Mouse (Mus musculus) heart, embryonic 13.5 days (tissue): ENCODE data around the gene Hist1h3f. TPM values are rescaled to one million over a fixed set of nuclear protein-coding genes. Genes with fewer than 3 reads are reported as not detected.
"Not testable (repeated sequence)": the region's sequence is repeated elsewhere in the genome, so short reads cannot be mapped to it uniquely, and the experiment has no call there.

Experiments
- ATAC-seq: fragments of 200-750 bp; cut with Nextera tagmentation; 2 replicates; pipeline ENCODE4 v1.8.0; 2017; ENCODE audit warnings: moderate TSS enrichment; ENCODE audit not compliant: insufficient number of reproducible peaks, low FRiP score, low TSS enrichment; ENCODE audit errors: extremely low read depth
- H3K27ac ChIP-seq: fragments of 300-500 bp; sonication (generic); replicated peaks from 2 replicates; pipeline ENCODE4 v1.5.1; 2015; ENCODE audit warnings: moderate library complexity, mild to moderate bottlenecking, inconsistent platforms
- H3K27me3 ChIP-seq: fragments of 300-500 bp; sonication (generic); replicated peaks from 2 replicates; pipeline ENCODE4 v1.6.1; 2015; ENCODE audit warnings: mild to moderate bottlenecking, inconsistent platforms
- H3K36me3 ChIP-seq: fragments of 300-500 bp; sonication (generic); 2 replicates; pipeline ENCODE4 v1.6.1; 2015; ENCODE audit warnings: mild to moderate bottlenecking, inconsistent platforms
- H3K4me1 ChIP-seq: fragments of 300-500 bp; sonication (generic); 2 replicates; pipeline ENCODE4 v1.6.1; 2015; ENCODE audit warnings: inconsistent platforms
- H3K4me2 ChIP-seq: fragments of 300-500 bp; sonication (generic); 2 replicates; pipeline ENCODE4 v1.6.1; 2015; ENCODE audit warnings: inconsistent platforms, mild to moderate bottlenecking, moderate library complexity
- H3K4me3 ChIP-seq: fragments of 300-500 bp; sonication (generic); 2 replicates; pipeline ENCODE4 v1.5.1; 2015; ENCODE audit warnings: moderate library complexity, mild to moderate bottlenecking, inconsistent platforms
- H3K9ac ChIP-seq: fragments of 300-500 bp; sonication (generic); 2 replicates; pipeline ENCODE4 v1.6.1; 2015; ENCODE audit warnings: inconsistent platforms, mild to moderate bottlenecking, moderate library complexity
- H3K9me3 ChIP-seq: fragments of 300-500 bp; sonication (generic); 2 replicates; pipeline ENCODE4 v1.6.1; 2016; ENCODE audit warnings: inconsistent platforms
- whole genome bisulfite sequencing: fragments of 180-500 bp; shearing (Covaris S2); methylation state at CpG from one replicate; pipeline ENCODE4 v1.1.7; 2015; ENCODE audit warnings: mixed read lengths; 5-methylcytosine and 5-hydroxymethylcytosine counted together
- polyA plus RNA-seq: library from polyadenylated mRNA; unstranded; fragments of >200 nt; fragmentation: Nextera tagmentation; extraction: Ambion mirVana; gene quantifications from 2 replicates; pipeline ENCODE4 v1.2.1, GENCODE M21; 2015

The Hist1h3f gene
- polyA plus RNA-seq, 1 experiment from 2014 or later: 0.48 TPM

DNA sequence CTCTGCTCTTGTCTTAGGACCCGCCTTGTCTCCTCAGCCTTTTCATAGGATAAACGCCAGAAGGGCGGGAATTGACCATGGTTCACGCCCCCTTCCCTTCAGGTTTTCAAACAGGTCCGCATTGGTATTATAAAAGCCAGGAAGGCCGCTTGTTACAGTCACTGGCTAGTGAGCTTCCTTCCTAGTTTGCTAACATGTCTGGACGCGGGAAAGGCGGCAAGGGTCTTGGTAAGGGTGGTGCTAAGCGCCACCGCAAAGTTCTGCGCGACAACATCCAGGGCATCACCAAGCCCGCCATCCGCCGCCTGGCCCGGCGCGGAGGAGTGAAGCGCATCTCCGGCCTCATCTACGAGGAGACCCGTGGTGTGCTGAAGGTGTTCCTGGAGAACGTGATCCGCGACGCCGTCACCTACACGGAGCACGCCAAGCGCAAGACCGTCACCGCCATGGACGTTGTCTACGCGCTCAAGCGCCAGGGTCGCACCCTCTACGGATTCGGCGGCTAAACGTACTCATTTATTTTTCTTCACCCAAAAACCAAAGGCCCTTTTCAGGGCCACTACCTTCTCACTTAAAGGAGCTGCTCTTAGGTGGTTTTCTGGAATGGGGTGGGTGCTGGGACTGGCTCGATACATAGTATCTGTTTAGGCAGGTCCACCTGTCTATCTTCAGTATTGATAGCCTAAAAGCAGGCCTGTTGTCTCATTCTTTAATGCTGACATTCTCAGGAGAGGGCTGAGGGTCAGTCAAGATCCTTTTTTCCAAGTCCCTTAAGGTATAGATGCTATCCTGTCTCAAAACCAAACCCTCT, 37.8 kb downstream of the Hist1h3f start, which contains the start of gene Hist1h4d:
Gene Hist1h4d (plus strand): TSS at position 191 of the 811 bp plus-strand sequence.
- Histone ChIP-seq H3K4me2 (peak within 1 kb of the TSS; percentile 94), H3K4me3 (peak within 1 kb of the TSS; percentile 62), H3K9ac (peak within 1 kb of the TSS; percentile 89), H3K4me1 (peaks cover 44% of the 10 kb centered on the region), H3K27me3 (no peaks in the 10 kb centered on the region), H3K27ac (peak within 1 kb of the TSS; percentile 86), H3K36me3 (no peaks in the 10 kb centered on the region), H3K9me3 (no peaks in the 10 kb centered on the region)
- ATAC-seq: peak; percentile 75; the same call in 1 of the 2 replicates
- under 1% methylated on average over 43 of the region's 43 CpGs for WGBS

DNA sequence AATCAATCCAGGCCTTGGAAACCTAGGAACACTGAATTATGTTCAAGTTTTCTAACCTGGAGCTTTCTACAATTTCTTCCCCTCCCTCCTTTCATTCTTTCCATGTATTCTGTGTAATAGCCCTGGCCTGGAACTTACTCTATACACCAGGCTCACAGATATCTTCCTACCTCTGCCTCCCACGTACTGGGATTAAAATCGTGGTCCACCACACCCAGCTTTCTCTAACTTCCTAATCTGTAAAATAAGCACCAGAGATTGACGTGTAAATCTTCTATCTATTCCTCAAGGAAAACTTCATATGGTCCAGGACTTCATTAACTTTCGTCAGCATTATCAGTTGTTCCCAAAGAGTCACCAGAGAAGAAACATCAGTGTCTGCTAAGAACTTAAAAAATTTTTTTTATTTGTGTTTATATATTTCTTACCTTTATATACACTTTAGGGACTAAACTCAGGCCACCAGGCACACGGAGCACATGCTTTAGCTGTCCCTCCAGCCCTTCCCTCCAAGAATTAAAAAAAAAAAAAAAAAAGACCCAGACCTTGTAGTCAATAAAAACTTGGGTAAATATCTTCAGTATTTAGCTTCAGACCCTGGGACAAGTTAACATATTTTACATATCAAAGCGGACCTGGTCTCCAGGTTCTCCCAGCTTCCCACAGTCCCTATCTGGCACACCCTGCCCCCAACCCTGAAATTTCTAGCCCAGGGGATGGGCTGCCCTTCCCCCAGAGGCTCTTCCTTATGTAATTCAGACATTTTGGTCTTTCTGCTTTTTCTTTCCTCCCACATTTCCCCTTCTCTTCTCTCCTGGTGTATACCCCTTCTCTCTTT, 38.6 kb downstream of the Hist1h3f start:
- no peaks in the 10 kb centered on the region for H3K27me3 ChIP-seq
- no peaks in the 10 kb centered on the region for H3K9me3 ChIP-seq
- H3K9ac ChIP-seq: peak overlapping the region; percentile 89
- H3K36me3 ChIP-seq: no peaks in the 10 kb centered on the region
- H3K4me3 ChIP-seq: peak overlapping the region; percentile 62
- ATAC-seq: no peak
- peak overlapping the region; percentile 86 for H3K27ac ChIP-seq
- 15% methylated on average over 6 of the region's 6 CpGs for WGBS
- H3K4me1 ChIP-seq: peaks cover 42% of the 10 kb centered on the region
- peak overlapping the region; percentile 94 for H3K4me2 ChIP-seq

DNA sequence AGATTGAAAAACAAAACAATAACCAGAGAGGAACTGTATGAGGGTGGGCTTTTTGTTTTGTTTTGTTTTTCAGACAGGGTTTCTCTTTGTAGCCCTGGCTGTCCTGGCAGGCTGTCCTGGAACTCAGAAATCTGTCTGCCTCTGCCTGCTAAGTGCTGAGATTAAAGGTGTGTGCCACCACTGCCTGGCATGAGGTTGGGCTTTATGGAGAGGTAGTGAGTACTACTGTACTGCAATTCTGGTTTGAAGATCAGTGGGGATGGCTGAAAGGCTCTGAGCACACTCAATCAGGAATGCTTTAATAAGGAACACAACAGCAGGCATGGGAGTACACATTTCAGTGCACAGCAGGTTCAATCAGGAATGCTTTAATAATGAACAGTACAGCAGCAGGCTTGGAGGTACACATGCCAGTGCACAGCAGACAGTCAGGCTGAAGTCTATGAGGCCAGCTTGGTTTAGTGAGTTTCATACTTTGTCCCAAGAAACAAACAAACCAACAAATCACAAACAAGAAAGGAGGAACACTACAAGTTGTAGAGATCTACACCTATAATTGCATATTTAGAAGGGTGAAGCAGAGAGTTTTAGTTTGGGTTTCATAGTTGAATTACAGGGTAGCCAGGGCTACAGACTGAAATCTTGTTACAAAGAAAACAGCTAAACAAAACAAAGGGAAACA, 39.7 kb downstream of the Hist1h3f start:
- no peaks in the 10 kb centered on the region for H3K36me3 ChIP-seq
- H3K9me3 ChIP-seq: no peaks in the 10 kb centered on the region
- peak overlapping the region; percentile 86 for H3K27ac ChIP-seq
- ATAC-seq: no peak
- H3K4me3 ChIP-seq: no peak overlapping the region
- H3K27me3 ChIP-seq: no peaks in the 10 kb centered on the region
- H3K9ac ChIP-seq: no peak overlapping the region
- H3K4me2 ChIP-seq: peak overlapping the region; percentile 94; the same call in 1 of the 2 replicates
- peaks cover 42% of the 10 kb centered on the region for H3K4me1 ChIP-seq

DNA sequence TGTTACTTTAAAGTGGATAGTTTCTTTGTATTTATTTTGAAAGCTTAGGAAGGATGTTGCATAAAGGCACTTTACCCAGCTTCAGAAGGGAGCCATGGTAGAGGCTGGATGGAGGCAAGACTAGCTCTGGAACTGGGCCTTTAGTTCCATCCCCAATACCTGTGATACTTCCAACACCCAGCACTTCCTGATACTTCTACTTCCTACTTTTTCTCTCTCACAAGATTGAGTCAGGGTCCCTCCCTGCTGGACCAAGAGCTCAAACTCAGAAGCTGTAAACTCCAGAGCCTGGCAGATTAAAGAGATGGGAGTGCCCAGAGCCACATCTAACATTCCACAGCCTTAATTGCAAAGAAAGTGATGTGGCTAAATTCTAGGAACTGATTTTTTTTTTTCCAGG, 40.5 kb downstream of the Hist1h3f start:
- Histone ChIP-seq H3K36me3 (no peaks in the 10 kb centered on the region), H3K9ac (peak overlapping the region; percentile 90), H3K27ac (peak overlapping the region; percentile 95), H3K4me2 (peak overlapping the region; percentile 80), H3K9me3 (no peaks in the 10 kb centered on the region), H3K4me3 (peak overlapping the region; percentile 52), H3K4me1 (peaks cover 42% of the 10 kb centered on the region), H3K27me3 (no peaks in the 10 kb centered on the region)
- ATAC-seq: no peak

DNA sequence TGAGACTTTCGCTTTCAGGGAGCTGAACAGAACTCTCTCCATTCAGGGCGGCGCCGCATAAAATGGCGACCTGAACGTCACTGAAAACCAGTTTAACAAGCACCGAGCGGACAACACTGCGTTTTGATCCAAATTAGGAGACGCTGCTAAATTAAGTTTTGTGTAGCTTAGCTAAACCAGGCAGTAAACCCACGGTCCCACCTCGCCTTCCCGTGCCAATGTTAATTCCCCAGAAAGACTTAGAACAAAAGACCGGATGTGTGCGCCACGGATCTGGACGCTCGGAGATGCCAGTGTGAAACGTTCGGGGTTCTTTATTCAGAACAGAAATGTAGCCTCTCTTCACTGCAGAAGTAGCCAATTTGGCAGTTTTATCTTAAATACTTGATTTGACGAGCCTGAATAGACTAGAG, 41.2 kb downstream of the Hist1h3f start:
- H3K4me2 ChIP-seq: peak overlapping the region; percentile 80
- peak overlapping the region; percentile 90 for H3K9ac ChIP-seq
- H3K4me3 ChIP-seq: peak overlapping the region; percentile 52
- H3K4me1 ChIP-seq: peaks cover 42% of the 10 kb centered on the region
- peak overlapping the region; percentile 95 for H3K27ac ChIP-seq
- WGBS: under 1% methylated on average over 21 of the region's 21 CpGs
- no peaks in the 10 kb centered on the region for H3K9me3 ChIP-seq
- no peaks in the 10 kb centered on the region for H3K27me3 ChIP-seq
- no peaks in the 10 kb centered on the region for H3K36me3 ChIP-seq
- no peak for ATAC-seq

DNA sequence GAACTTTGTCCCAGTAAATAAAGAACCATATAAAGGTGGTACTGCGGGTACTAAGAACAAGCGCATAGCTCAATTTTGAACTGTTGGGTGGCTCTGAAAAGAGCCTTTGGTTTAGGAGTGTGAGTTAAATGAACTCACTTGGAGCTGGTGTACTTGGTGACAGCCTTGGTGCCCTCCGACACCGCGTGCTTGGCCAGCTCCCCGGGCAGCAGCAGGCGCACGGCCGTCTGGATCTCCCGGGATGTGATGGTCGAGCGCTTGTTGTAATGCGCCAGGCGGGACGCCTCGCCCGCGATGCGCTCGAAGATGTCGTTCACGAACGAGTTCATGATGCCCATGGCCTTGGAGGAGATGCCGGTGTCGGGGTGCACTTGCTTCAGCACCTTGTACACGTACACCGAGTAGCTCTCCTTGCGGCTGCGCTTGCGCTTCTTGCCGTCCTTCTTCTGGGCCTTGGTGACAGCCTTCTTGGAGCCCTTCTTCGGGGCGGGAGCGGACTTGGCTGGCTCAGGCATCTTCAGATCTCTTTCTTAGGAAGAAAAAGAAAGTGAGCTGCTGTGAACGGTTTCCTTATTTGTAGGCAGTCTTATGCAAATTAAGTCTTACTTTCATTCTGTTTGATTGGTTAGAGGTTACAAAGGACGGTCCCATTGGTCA, 41.7 kb downstream of the Hist1h3f start:
- not testable (repeated sequence) for H3K36me3 ChIP-seq, H3K27me3 ChIP-seq, H3K9me3 ChIP-seq
- Histone ChIP-seq H3K4me2 (peak overlapping the region; percentile 80), H3K4me1 (peaks cover 42% of the 10 kb centered on the region), H3K27ac (peak overlapping the region; percentile 95), H3K9ac (peak overlapping the region; percentile 90), H3K4me3 (peak overlapping the region; percentile 52)
- WGBS: 0% methylated on average over 27 of the region's 36 CpGs
- peak; percentile 79 for ATAC-seq

DNA sequence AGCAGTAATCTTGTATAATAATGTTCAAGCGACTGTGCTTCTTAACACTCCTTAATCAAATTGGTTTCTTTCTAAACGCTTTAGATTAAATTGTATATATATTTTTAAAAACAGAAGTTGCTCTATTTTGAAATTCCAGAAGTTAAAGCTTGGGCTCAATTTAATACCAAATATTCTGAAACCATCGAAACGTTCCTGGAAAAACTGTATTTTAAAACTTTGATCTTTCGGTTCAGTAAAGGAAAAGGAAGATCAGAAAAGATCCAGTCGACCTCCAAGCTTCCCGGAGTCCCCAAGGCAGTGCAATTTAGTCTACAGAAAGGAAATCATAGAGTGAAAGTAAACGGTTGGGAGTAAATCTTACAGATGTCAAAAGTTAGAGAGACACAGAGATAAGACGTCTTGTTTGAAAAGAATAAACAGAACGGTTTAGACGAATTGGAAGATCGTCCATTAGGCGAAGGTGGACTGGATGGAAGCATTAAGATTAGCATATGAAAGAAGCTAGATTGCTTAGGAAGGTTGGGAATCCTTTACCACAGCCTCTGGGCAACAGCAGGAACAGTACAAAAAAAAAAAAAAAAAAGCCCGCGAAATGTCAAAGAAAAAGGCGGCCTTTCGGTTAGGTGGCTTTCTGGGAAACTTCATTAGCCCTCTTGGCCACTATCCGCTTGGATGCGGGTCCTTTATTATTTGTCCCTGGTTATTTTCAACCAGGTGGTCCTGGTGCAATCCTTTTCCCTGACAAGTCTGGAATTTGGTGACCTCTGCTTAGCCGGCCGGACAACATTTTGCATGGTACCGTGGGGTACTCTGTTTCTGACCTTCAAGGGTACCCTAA, 42.5 kb downstream of the Hist1h3f start:
- H3K27ac ChIP-seq: peak overlapping the region; percentile 95
- peak overlapping the region; percentile 52 for H3K4me3 ChIP-seq
- peak overlapping the region; percentile 84 for H3K9ac ChIP-seq
- peaks cover 37% of the 10 kb centered on the region for H3K4me1 ChIP-seq
- H3K27me3 ChIP-seq: no peaks in the 10 kb centered on the region
- no peak for ATAC-seq
- WGBS: 2% methylated on average over 22 of the region's 22 CpGs
- H3K9me3 ChIP-seq: no peaks in the 10 kb centered on the region
- H3K4me2 ChIP-seq: peak overlapping the region; percentile 80
- H3K36me3 ChIP-seq: no peaks in the 10 kb centered on the region

DNA sequence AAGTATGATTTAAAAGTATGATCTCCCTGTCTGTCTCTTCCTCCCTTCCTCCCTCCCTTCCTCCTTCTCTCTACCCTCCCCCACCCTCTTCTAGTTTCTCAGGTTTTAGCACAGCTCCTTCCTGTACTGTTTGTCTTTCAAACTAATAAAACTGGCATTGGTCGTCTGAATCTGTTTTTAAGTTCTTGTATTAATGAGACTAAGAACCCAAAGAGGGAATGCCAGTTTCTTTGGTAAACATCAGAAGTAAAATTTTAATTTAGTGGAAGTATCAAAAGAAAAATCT, 43.0 kb downstream of the Hist1h3f start:
- H3K27me3 ChIP-seq: no peaks in the 10 kb centered on the region
- H3K4me3 ChIP-seq: peak overlapping the region; percentile 52
- no peaks in the 10 kb centered on the region for H3K36me3 ChIP-seq
- peak overlapping the region; percentile 80 for H3K4me2 ChIP-seq
- H3K9ac ChIP-seq: peak overlapping the region; percentile 84
- H3K27ac ChIP-seq: peak overlapping the region; percentile 94
- H3K9me3 ChIP-seq: no peaks in the 10 kb centered on the region
- WGBS: 5% methylated on average over 1 of the region's 1 CpGs
- no peak for ATAC-seq
- peaks cover 33% of the 10 kb centered on the region for H3K4me1 ChIP-seq

DNA sequence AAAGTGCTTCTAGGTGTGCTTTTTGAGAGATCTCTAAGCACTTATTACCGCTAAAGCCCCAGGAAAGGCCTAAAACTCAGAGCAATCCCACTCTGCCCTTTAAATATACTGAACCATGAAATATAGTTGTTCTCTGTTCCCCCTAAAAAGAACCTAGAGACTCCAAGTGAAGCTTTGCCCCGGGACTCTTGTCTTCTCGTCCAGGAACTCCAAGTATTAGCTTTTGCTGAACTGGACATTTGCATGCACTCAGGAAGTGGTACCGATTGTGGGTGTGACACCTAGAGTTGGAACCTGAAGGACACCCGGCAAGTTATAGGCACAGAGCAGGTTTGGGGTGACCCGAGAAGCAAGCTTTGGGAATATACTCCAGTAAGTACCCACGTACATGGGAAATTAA, 47.4 kb downstream of the Hist1h3f start:
- H3K36me3 ChIP-seq: no peaks in the 10 kb centered on the region
- H3K27ac ChIP-seq: no peak overlapping the region
- H3K27me3 ChIP-seq: no peaks in the 10 kb centered on the region
- H3K4me2 ChIP-seq: no peak overlapping the region
- H3K4me3 ChIP-seq: no peak overlapping the region
- H3K4me1 ChIP-seq: peaks cover 21% of the 10 kb centered on the region
- H3K9me3 ChIP-seq: no peaks in the 10 kb centered on the region
- ATAC-seq: no peak
- H3K9ac ChIP-seq: no peak overlapping the region
- WGBS: 88% methylated on average over 7 of the region's 7 CpGs

DNA sequence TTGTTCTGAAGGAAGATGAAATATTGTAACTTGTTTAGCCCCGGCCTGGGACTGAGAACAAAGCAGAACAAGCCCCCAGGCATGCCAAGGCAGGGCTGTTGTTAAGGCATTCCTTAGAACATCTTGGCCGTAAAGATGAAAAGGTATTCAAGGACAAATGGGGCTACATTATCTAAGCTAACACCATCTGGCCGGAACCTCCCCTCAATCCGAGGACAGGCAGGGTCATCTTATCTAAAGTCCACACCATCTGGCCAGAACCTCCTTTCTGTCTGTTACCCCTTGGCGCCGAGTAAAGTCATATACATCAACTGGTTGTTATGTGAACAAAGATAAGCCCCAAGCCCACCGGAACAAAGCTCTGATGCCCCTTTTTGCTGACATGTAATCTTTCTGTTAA, 48.0 kb downstream of the Hist1h3f start:
- not testable (repeated sequence) for ATAC-seq, H3K27me3 ChIP-seq, H3K9ac ChIP-seq, H3K4me3 ChIP-seq, H3K9me3 ChIP-seq, H3K4me2 ChIP-seq, H3K36me3 ChIP-seq, H3K27ac ChIP-seq
- 64% methylated on average over 7 of the region's 7 CpGs for WGBS
- peaks cover 18% of the 10 kb centered on the region for H3K4me1 ChIP-seq
